Mouse (Mus musculus): ENCODE measurements at regions not wholly inside any gene's neighbourhood (a gene's known extent, or its start where the extent isn't known, plus 50 kb on each side); places are given as distances from the start of the nearest gene placed in this dataset.
A peak's percentile ranks its signal among the peaks of the same experiment; 100 is the strongest.

DNA sequence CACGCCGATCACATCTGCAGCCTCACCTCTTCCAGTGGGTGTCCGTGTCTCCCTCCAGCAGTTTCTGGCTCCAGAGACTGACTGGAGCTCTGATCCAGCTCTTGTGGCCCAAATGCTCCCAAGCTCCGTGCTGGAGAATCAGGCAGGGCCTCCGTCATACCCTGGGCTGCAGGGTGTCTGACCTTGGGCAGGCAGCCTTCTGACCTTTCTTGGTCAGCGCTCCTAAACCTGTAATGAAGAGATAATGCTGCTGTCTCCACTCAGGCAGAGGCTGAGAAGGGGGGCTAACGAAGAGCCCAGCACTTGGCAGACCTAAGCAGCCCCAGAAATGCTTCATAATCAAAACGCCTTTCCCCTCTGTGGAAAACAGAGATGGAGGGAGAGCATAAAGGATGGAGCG, 89.9 kb upstream of the Mef2a start:
- WGBS: 29% methylated on average over 9 of the region's 9 CpGs
- ATAC-seq (replicated peaks; ENCODE audit: extremely low read depth, insufficient read depth, low FRiP score): peak; percentile 34; the same call in 1 of the 2 replicates
- Histone ChIP-seq H3K4me1 (ENCODE audit: control insufficient read depth, insufficient read depth, low read length) (peaks cover 53% of the 10 kb centered on the region), H3K9ac (ENCODE audit: low read length) (peak overlapping the region; percentile 56), H3K9me3 (replicated peaks; ENCODE audit: control insufficient read depth, low read length) (no peaks in the 10 kb centered on the region), H3K27ac (ENCODE audit: low read length) (peak overlapping the region; percentile 87), H3K4me3 (ENCODE audit: low read length) (no peak overlapping the region), H3K27me3 (ENCODE audit: control insufficient read depth, insufficient read depth, low read length) (no peaks in the 10 kb centered on the region), H3K4me2 (ENCODE audit: low read depth, low read length) (peak overlapping the region; percentile 12; the same call in 1 of the 2 replicates), H3K36me3 (ENCODE audit: control insufficient read depth, insufficient read depth) (no peaks in the 10 kb centered on the region)

GRCm38 (mm10) chr7:67461333-67462255, 88.9 kb upstream of the Mef2a start:
- Histone ChIP-seq H3K36me3 (ENCODE audit: control insufficient read depth, insufficient read depth) (no peaks in the 10 kb centered on the region), H3K9ac (ENCODE audit: low read length) (peak overlapping the region; percentile 56; the same call in 1 of the 2 replicates), H3K4me2 (ENCODE audit: low read depth, low read length) (peak overlapping the region; percentile 12; the same call in 1 of the 2 replicates), H3K27ac (ENCODE audit: low read length) (peak overlapping the region; percentile 87), H3K4me3 (ENCODE audit: low read length) (no peak overlapping the region), H3K9me3 (replicated peaks; ENCODE audit: control insufficient read depth, low read length) (no peaks in the 10 kb centered on the region), H3K27me3 (ENCODE audit: control insufficient read depth, insufficient read depth, low read length) (no peaks in the 10 kb centered on the region), H3K4me1 (ENCODE audit: control insufficient read depth, insufficient read depth, low read length) (peaks cover 53% of the 10 kb centered on the region)
- ATAC-seq (replicated peaks; ENCODE audit: extremely low read depth, insufficient read depth, low FRiP score): peak; percentile 59
- WGBS: 48% methylated on average over 11 of the region's 11 CpGs

DNA sequence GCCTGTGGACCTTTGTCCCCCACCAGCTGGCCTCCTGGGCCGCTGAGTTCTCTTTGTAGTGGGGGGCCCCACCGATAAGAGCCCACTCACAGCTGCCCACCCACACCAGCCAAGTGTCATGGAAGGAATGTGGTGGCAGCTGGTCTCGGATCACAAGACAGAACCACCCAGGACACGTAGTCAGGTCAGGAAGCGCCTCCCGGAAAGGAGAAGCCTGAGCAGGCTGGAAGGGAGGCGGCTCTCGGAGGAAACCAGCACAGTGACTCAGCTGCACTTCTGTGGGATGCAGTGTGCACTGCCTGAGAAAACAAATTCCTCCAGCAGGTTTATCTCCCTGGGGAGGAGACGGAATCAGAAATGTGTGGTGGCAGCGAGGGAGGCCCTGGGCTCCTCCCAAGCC, 87.2 kb upstream of the Mef2a start:
- no peak overlapping the region for H3K9ac ChIP-seq (ENCODE audit: low read length)
- H3K27me3 ChIP-seq (ENCODE audit: control insufficient read depth, insufficient read depth, low read length): no peaks in the 10 kb centered on the region
- H3K9me3 ChIP-seq (replicated peaks; ENCODE audit: control insufficient read depth, low read length): no peaks in the 10 kb centered on the region
- peak; percentile 46 for ATAC-seq (replicated peaks; ENCODE audit: extremely low read depth, insufficient read depth, low FRiP score)
- WGBS: 26% methylated on average over 10 of the region's 10 CpGs
- H3K4me1 ChIP-seq (ENCODE audit: control insufficient read depth, insufficient read depth, low read length): peaks cover 57% of the 10 kb centered on the region
- H3K36me3 ChIP-seq (ENCODE audit: control insufficient read depth, insufficient read depth): no peaks in the 10 kb centered on the region
- H3K27ac ChIP-seq (ENCODE audit: low read length): peak overlapping the region; percentile 14; the same call in 1 of the 2 replicates
- H3K4me3 ChIP-seq (ENCODE audit: low read length): no peak overlapping the region
- no peak overlapping the region for H3K4me2 ChIP-seq (ENCODE audit: low read depth, low read length)

DNA sequence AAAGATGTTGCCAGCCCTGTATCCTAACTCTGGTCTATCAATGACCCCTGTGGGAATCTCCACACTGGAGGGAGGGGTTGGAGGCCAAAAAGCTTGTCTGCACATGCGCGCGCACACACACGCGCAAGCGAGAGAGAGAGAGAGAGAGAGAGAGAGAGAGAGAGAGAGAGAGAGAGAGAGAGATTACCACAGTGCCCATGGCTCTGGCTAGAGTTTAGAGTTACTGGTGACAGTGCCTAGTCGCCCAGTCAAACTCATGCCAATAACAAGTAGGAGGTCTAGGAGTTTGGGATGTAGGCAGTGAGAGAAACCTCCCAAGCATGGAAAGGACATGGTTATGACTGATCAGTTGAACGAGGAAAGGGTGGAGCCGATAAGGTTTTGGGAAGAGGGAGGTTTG, 86.6 kb upstream of the Mef2a start:
- H3K4me1 ChIP-seq (ENCODE audit: control insufficient read depth, insufficient read depth, low read length): peaks cover 56% of the 10 kb centered on the region
- no peak overlapping the region for H3K4me2 ChIP-seq (ENCODE audit: low read depth, low read length)
- no peak for ATAC-seq (replicated peaks; ENCODE audit: extremely low read depth, insufficient read depth, low FRiP score)
- 93% methylated on average over 9 of the region's 9 CpGs for WGBS
- no peak overlapping the region for H3K27ac ChIP-seq (ENCODE audit: low read length)
- H3K9ac ChIP-seq (ENCODE audit: low read length): no peak overlapping the region
- H3K36me3 ChIP-seq (ENCODE audit: control insufficient read depth, insufficient read depth): no peaks in the 10 kb centered on the region
- H3K4me3 ChIP-seq (ENCODE audit: low read length): no peak overlapping the region
- H3K27me3 ChIP-seq (ENCODE audit: control insufficient read depth, insufficient read depth, low read length): no peaks in the 10 kb centered on the region
- no peaks in the 10 kb centered on the region for H3K9me3 ChIP-seq (replicated peaks; ENCODE audit: control insufficient read depth, low read length)

DNA sequence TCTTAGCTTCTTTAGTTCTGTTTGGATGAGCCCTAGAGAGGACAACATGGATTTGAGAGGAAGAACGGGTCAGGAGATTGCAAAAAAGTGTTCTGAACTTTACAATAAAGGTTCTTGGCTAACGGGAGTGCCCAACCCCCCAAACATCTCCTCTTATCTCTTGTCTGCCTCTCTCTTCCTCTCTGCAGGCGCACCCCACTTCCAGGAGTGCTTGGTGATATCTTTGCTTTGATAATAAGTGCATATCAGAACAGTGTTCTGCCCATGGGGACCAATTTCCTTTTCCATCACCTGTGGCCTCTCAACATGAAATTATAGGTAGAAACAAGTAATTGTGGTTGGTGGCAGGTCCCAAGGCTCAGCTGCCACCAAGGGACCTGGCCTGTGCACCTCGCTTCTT, 86.0 kb upstream of the Mef2a start:
- no peak overlapping the region for H3K4me3 ChIP-seq (ENCODE audit: low read length)
- H3K4me1 ChIP-seq (ENCODE audit: control insufficient read depth, insufficient read depth, low read length): peaks cover 50% of the 10 kb centered on the region
- no peak for ATAC-seq (replicated peaks; ENCODE audit: extremely low read depth, insufficient read depth, low FRiP score)
- H3K4me2 ChIP-seq (ENCODE audit: low read depth, low read length): no peak overlapping the region
- no peaks in the 10 kb centered on the region for H3K9me3 ChIP-seq (replicated peaks; ENCODE audit: control insufficient read depth, low read length)
- no peak overlapping the region for H3K27ac ChIP-seq (ENCODE audit: low read length)
- 64% methylated on average over 4 of the region's 4 CpGs for WGBS
- H3K27me3 ChIP-seq (ENCODE audit: control insufficient read depth, insufficient read depth, low read length): no peaks in the 10 kb centered on the region
- no peaks in the 10 kb centered on the region for H3K36me3 ChIP-seq (ENCODE audit: control insufficient read depth, insufficient read depth)
- H3K9ac ChIP-seq (ENCODE audit: low read length): no peak overlapping the region

DNA sequence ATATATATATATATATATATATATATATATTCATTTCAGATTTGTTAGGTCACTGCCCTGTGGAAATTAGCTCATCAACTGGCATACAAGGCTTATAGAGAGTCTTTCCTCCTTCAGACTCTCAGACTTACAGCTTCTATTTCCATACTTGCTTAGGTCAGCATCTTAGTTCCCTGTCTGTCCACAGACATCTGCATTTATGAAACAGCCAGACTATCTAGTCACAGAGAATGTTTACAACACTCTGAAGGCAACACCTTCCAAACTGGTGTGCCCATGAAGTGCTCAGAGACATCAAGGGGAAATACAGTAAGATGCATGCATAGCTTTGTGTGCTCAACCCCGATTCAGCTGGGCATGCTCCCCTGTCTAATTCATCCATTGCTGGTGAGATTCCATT, 85.2 kb upstream of the Mef2a start:
- no peak for ATAC-seq (replicated peaks; ENCODE audit: extremely low read depth, insufficient read depth, low FRiP score)
- peaks cover 43% of the 10 kb centered on the region for H3K4me1 ChIP-seq (ENCODE audit: control insufficient read depth, insufficient read depth, low read length)
- no peak overlapping the region for H3K9ac ChIP-seq (ENCODE audit: low read length)

GRCm38 (mm10) chr7:67456015-67456414, 83.4 kb upstream of the Mef2a start:
- ATAC-seq (replicated peaks; ENCODE audit: extremely low read depth, insufficient read depth, low FRiP score): no peak
- peaks cover 28% of the 10 kb centered on the region for H3K4me1 ChIP-seq (ENCODE audit: control insufficient read depth, insufficient read depth, low read length)
- WGBS: 86% methylated on average over 4 of the region's 4 CpGs

More for the DNA sequence above, 85.2 kb upstream of the Mef2a start:
- Histone ChIP-seq H3K4me2 (ENCODE audit: low read depth, low read length) (no peak overlapping the region), H3K36me3 (ENCODE audit: control insufficient read depth, insufficient read depth) (no peaks in the 10 kb centered on the region), H3K27me3 (ENCODE audit: control insufficient read depth, insufficient read depth, low read length) (no peaks in the 10 kb centered on the region), H3K9me3 (replicated peaks; ENCODE audit: control insufficient read depth, low read length) (no peaks in the 10 kb centered on the region), H3K27ac (ENCODE audit: low read length) (no peak overlapping the region), H3K4me3 (ENCODE audit: low read length) (no peak overlapping the region)
- WGBS: 79% methylated on average over 1 of the region's 1 CpGs

GRCm38 (mm10) chr7:67454458-67454857, 81.8 kb upstream of the Mef2a start:
- H3K27ac ChIP-seq (ENCODE audit: low read length): no peak overlapping the region
- H3K9ac ChIP-seq (ENCODE audit: low read length): no peak overlapping the region
- 60% methylated on average over 4 of the region's 4 CpGs for WGBS

More at GRCm38 (mm10) chr7:67456015-67456414, 83.4 kb upstream of the Mef2a start:
- Histone ChIP-seq H3K27ac (ENCODE audit: low read length) (no peak overlapping the region), H3K9me3 (replicated peaks; ENCODE audit: control insufficient read depth, low read length) (no peaks in the 10 kb centered on the region), H3K27me3 (ENCODE audit: control insufficient read depth, insufficient read depth, low read length) (no peaks in the 10 kb centered on the region), H3K4me3 (ENCODE audit: low read length) (no peak overlapping the region), H3K9ac (ENCODE audit: low read length) (no peak overlapping the region), H3K4me2 (ENCODE audit: low read depth, low read length) (no peak overlapping the region), H3K36me3 (ENCODE audit: control insufficient read depth, insufficient read depth) (no peaks in the 10 kb centered on the region)

GRCm38 (mm10) chr7:67451157-67451793, 78.6 kb upstream of the Mef2a start:
- peak; percentile 53; the same call in 1 of the 2 replicates for ATAC-seq (replicated peaks; ENCODE audit: extremely low read depth, insufficient read depth, low FRiP score)
- 49% methylated on average over 6 of the region's 6 CpGs for WGBS

More at GRCm38 (mm10) chr7:67454458-67454857, 81.8 kb upstream of the Mef2a start:
- no peak overlapping the region for H3K4me3 ChIP-seq (ENCODE audit: low read length)
- H3K9me3 ChIP-seq (replicated peaks; ENCODE audit: control insufficient read depth, low read length): no peaks in the 10 kb centered on the region
- no peak for ATAC-seq (replicated peaks; ENCODE audit: extremely low read depth, insufficient read depth, low FRiP score)
- no peak overlapping the region for H3K4me2 ChIP-seq (ENCODE audit: low read depth, low read length)
- peaks cover 15% of the 10 kb centered on the region for H3K4me1 ChIP-seq (ENCODE audit: control insufficient read depth, insufficient read depth, low read length)
- H3K27me3 ChIP-seq (ENCODE audit: control insufficient read depth, insufficient read depth, low read length): no peaks in the 10 kb centered on the region
- no peaks in the 10 kb centered on the region for H3K36me3 ChIP-seq (ENCODE audit: control insufficient read depth, insufficient read depth)

More at GRCm38 (mm10) chr7:67451157-67451793, 78.6 kb upstream of the Mef2a start:
- Histone ChIP-seq H3K9ac (ENCODE audit: low read length) (no peak overlapping the region), H3K27ac (ENCODE audit: low read length) (peak overlapping the region; percentile 76), H3K9me3 (replicated peaks; ENCODE audit: control insufficient read depth, low read length) (peaks cover 6% of the 10 kb centered on the region; the same call in 1 of the 2 replicates), H3K27me3 (ENCODE audit: control insufficient read depth, insufficient read depth, low read length) (no peaks in the 10 kb centered on the region), H3K4me1 (ENCODE audit: control insufficient read depth, insufficient read depth, low read length) (peaks cover 22% of the 10 kb centered on the region), H3K36me3 (ENCODE audit: control insufficient read depth, insufficient read depth) (no peaks in the 10 kb centered on the region), H3K4me3 (ENCODE audit: low read length) (no peak overlapping the region), H3K4me2 (ENCODE audit: low read depth, low read length) (no peak overlapping the region)
